Mouse (Mus musculus) brain, adult 2 months (tissue): Measurements from ENCODE around the gene Gpc6.

Source experiments
- DNase-seq: peaks from one replicate; pipeline ENCODE4 v3.0.0; 2011; ENCODE audit warnings: low read depth, low spot score

The Gpc6 gene

DNA sequence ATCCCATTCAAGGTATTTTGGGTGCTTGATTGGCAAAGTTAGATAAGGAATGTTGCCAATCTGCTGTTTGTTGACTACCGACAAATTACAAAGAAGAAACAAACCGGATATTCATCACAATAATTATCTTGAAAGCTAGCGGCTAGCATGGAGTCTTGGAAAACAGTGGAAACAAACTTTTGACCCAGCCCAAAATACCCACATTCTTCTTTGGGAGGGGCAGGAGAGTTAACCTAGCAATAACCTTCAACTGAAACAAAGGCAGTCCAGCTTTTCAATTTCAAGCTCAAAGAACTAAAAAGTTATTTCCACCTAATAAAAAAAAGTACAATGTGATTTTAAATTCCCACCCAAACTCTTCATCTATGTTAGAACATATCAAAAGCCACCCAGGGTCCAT, 927.2 kb downstream of the Gpc6 start:
- DNase-seq: no peak

- DNase-seq: no peak
Observed at GRCm38 (mm10) chr14:117852842-117853241, 927.7 kb downstream of the Gpc6 start.

- DNase-seq: no peak
Observed at GRCm38 (mm10) chr14:117854498-117854897, 929.4 kb downstream of the Gpc6 start.

DNA sequence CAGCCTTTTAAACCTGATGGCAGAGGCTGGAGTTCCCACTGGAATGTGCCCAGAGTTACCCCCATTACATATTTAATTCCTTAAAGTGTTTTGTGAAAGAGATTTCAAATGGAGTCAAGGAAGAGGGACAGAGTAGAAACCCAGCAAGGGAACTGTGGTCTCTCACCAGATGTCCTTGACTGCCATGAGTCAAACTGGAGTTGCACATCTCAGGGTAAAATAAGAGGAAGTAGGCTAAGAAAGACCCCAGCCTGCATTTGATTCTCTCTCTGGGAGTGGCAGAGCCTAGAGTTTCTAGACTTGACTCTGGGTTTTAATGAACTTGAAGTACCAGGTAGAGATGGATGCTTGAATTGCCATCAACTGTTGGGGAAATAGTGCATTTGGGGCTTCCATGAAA, 946.2 kb downstream of the Gpc6 start:
- no peak for DNase-seq

DNA sequence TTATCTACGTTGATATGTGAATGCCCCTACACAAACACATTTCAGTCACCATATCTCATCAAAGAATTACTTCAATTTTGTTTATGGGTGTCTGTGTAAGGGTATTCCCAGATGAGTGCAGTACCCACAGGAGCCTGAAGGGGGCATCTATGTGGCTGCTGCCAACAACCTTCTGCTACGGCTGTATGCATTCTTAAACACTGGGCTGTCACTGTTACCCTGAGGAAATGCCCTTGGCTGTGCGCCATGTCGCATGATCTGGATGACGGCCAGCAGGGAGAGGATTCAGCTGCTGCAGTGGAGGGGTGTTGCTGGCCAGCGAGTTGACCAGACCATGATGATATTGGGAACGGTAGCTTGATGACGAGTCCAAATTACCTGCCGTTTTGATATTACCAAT, 954.2 kb downstream of the Gpc6 start:
- DNase-seq: no peak

GRCm38 (mm10) chr14:117881112-117881511, 956.0 kb downstream of the Gpc6 start:
- DNase-seq: no peak

GRCm38 (mm10) chr14:117882222-117882621, 957.1 kb downstream of the Gpc6 start:
- DNase-seq: peak; percentile 56

DNA sequence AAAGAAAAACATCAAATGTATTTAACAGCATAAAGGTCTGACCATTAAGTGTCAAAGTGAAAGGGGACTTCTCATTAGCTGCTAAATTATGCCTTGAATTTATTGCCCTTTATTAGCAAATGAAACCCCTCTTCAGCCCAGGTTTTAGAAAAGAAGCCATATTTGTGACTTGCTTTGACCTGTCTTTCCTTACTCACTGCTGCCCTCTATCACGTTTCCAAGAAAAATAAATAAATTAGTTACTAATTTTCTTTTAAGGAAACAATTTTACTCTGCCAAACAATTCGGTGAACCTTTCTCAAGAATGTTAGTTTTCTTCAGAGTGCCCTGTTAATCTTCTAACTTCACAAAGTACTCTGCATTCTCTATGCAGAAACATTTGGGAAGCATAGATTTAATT, 964.5 kb downstream of the Gpc6 start:
- DNase-seq: no peak

DNA sequence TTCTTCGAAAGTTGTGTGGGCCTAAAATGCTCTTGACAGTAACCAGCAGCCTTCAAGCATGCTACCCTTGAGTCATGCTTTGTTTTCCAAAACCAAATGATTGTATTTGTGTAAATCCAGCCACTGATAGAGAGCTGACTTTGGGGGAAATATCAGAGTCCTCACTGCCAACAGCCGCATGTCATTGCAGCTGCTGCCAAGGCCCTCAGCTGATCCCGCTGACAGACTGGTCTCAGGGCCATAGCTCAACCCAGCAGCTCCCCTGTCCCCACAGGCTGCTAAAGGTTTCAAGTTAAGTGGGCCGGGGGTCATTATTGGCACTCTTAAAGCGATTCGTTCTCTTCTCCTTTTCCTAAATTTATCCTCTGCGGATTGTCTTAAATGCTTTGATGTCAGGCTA, 966.3 kb downstream of the Gpc6 start:
- no peak for DNase-seq

DNA sequence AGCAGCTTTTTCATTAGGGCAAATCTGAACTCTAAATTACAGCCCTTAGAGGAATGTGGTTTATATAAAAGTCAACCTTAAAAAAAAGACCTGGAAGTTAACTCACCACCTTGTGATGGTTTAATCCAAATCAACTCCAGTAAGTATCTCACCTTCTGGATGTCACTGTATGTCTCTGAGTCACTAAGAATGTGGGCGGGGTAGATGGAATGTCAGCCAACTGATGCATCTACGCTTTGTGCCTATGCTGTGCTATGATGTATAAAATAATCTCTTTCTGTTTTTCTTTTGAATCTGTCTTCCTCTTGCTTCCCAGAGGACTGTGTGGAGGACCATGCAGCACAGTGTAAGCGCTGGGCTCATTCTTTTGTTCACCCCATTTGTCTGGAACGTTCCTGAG, 966.9 kb downstream of the Gpc6 start:
- DNase-seq: peak; percentile 72

- peak; percentile 59 for DNase-seq
Observed at GRCm38 (mm10) chr14:117894869-117895538, 969.9 kb downstream of the Gpc6 start.

DNA sequence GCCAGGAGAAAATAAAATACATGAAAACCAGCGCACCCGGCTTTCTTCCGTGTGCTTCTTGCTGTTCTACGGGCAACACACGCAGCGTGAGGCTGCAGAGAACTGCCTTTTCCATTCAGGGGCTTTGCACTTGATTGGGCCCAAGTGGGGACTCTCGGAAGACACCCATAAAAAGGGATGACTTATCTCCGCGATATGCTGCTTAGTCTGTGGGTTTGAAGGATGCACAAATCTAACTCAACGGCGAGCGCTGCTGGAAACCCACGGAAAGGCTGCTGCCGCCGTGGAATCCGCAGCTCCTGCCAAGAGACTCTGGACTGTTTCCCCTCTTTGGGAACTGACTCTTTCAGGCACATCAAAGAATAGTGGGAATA, 970.4 kb downstream of the Gpc6 start:
- DNase-seq: peak; percentile 69

DNA sequence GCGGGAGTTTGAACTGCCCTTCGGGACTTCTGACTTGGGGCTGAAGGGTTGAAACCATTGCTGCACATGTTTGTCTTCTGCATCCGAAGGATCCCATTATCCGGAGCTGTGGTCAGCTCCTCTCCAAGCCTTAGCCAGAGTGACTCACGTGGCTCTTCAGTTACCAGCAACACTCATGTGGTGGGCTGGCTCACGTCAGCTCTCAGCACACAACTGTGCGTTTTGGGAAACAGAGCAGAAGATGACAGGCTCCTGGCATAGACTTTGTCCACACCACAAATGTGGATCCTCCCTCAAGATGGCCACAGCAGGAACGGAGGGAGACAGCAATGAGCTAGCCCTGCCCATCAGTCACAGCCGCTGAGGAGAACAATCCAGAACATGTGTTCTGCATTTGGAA, 979.2 kb downstream of the Gpc6 start:
- peak; percentile 19 for DNase-seq

DNA sequence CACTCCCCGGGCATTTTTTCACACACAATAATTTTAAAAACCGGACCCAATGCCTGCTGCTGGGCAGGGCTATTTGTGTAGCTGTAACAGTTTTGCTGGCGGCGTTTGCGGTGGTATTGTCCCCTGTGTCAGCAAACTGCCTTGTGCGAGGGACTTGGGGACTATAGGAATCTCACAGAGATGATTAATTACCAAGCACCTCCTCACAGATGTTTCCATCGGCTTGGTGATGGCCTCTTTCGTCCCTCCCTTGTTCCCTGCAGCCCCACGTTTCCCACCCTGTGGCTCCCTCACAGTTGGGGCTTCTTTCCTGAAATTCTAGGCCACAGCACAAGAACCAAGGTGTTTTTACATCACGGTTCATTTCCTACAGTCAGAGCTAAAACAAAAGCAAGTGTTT, 980.6 kb downstream of the Gpc6 start:
- DNase-seq: no peak

DNA sequence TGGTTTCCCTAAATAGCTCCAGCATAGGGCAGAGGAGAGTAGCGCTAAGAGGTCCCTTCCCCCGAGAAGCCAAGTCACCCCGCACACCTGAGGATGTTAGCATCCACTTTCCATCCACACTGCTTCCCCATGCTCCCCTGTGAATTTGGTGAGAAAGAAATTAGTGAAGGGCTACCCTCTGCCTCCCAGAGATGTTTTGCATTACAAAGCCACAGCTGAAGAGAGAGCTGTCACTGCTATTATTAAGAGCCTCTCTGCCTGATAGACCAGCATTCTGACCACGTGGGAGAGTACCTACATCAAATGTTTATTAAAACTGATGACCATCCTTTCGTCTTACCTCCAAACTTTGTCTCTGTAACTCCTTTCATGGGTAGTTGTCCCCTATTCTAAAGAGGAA, 981.2 kb downstream of the Gpc6 start:
- DNase-seq: no peak

DNA sequence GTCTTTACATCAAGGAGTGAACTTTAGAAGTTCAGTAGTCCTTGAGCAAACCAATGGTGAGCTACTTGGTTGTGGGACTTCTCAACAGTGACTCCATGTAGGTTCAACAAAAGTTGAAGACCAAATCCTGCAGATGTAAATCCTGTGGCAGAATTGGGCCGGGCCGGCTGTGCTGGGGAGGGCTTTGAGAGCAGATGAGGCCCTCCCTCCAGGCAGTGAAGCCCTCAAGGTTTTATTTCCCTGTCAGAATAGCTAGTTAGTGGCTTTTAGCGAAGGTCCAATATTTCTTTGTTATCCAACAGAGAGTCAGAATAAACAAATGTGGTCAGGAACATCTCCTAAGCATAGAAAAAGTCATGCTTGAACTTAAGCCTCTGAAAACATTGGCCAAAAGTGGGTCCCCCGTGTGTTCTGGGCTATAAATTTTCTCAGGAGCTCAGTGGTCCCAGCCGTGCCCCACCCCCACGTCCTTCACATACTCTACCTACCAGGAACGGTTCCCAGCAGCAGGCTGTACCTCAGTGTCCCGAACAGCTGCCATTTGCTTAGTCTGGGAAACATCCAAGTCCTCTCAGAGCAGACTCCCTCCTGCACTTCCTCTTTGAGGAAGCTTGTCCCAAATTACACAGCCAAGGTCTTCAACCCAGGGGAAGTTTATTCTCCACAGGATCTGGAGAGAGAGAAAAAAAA, 983.3 kb downstream of the Gpc6 start:
- DNase-seq: peak; percentile 24

DNA sequence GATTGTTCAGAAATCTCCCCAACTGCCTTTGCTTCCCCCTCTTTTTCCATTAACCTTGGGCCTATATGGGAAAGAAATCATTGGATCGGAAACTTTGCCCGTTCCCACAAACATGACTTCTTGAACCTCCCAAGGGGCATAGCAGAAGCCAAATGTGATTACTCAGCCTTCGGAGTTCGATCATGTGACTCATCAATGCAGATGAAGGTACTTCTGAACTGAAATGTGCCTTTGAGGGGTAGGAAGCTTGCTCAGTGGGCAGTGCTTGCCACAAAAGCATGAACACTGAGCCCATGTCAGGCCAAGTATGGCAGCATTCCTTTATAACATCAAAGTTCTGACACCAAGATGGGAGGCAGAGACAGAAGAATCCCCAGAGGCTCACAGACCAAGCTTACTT, 983.9 kb downstream of the Gpc6 start:
- DNase-seq: no peak

DNA sequence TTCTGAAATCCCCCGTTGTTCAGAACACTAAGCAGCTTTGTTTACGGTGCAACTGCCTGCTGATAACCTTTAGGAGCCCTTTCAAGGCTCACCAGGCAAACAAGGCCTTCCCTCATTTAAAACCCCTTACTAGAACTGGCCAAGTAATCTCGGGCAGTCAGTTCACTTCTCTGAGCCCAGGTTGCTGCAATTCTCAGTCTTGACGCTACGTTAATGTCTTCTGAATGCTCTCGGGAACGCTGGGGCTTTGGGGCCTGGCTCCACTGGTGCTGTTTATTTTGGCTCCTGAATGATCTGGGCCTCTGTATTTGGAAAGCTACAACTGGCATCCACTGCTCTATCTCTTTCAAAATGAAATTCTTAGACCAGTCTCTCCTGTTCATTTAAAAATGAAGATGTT, 985.2 kb downstream of the Gpc6 start:
- DNase-seq: no peak

DNA sequence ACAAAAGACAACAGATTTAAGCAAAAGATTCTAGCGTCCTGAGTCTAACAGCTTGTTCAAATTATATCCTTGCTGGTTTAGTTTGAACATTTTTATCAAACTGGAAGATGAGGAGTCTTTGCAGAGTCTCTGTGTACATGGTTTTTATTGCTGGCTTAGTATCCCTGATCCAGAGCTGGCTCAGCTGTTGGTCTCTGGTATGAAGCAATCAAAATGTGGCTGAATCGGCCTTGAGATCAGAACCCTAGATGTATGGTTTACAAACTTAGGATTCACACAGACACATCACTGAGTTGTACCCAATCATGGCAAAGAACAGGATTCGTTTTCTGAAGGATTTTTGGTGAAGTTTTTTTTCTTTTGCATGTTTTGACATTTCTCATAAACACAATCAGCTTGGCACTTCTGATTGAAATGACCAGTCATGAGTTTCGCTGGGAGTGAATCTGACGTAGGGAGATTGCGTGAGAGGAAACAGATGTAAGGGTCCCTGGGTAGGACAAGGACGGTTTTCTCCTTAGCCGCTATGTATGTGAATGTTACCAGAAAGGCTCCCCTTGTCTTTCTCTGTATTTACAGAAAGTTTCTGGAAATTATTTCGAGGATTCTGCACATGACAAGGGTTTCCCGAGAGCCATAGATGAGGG, 987.6 kb downstream of the Gpc6 start:
- DNase-seq: no peak

- no peak for DNase-seq
Observed at GRCm38 (mm10) chr14:117916577-117916976, 991.5 kb downstream of the Gpc6 start.

- peak; percentile 83 for DNase-seq
Observed at GRCm38 (mm10) chr14:117918724-117919123, 993.6 kb downstream of the Gpc6 start.

- no peak for DNase-seq
Observed at GRCm38 (mm10) chr14:117919612-117920011, 994.5 kb downstream of the Gpc6 start.

- no peak for DNase-seq
Observed at GRCm38 (mm10) chr14:117921393-117922014, 996.4 kb downstream of the Gpc6 start.
